Mouse (Mus musculus): ENCODE data around the gene Fbxl13. TPM values are rescaled to one million over a fixed set of nuclear protein-coding genes. Genes with fewer than 3 reads are reported as not detected.
A peak's percentile ranks its signal among the peaks of the same experiment; 100 is the strongest.
"Not testable (repeated sequence)": the region's sequence is repeated elsewhere in the genome, so short reads cannot be mapped to it uniquely, and the experiment has no call there.

The Fbxl13 gene
- polyA plus RNA-seq, 1 experiment from 2014 or later, result 0.39 TPM

- no peak for ATAC-seq (replicated peaks)
- H3K4me2 ChIP-seq, result peak overlapping the region; percentile 78
- H3K9me3 ChIP-seq, result no peaks in the 10 kb centered on the region
- H3K4me3 ChIP-seq, result peak overlapping the region; percentile 98
- peaks cover 25% of the 10 kb centered on the region for H3K36me3 ChIP-seq (replicated peaks)
- H3K9ac ChIP-seq, result peak overlapping the region; percentile 98
- H3K27me3 ChIP-seq (replicated peaks), result no peaks in the 10 kb centered on the region
- H3K27ac ChIP-seq, result peak overlapping the region; percentile 93
- peaks cover 20% of the 10 kb centered on the region for H3K4me1 ChIP-seq
- 0% methylated on average over 25 of the region's 25 CpGs for WGBS
These were observed 678 bp upstream of the Fbxl13 start for GRCm38 (mm10) chr5:21646133-21646491.

GRCm38 (mm10) chr5:21644891-21645438 lies 469 bp downstream of the Fbxl13 start:
- H3K27me3 ChIP-seq (replicated peaks), result no peaks in the 10 kb centered on the region
- H3K9ac ChIP-seq, result peak overlapping the region; percentile 42
- no peaks in the 10 kb centered on the region for H3K9me3 ChIP-seq
- peaks cover 15% of the 10 kb centered on the region for H3K36me3 ChIP-seq (replicated peaks)
- ATAC-seq (replicated peaks), result no peak; the same call in 1 of the 2 replicates
- H3K27ac ChIP-seq, result peak overlapping the region; percentile 93
- 10% methylated on average over 14 of the region's 14 CpGs for WGBS
- peak overlapping the region; percentile 78 for H3K4me2 ChIP-seq
- peak overlapping the region; percentile 98 for H3K4me3 ChIP-seq
- H3K4me1 ChIP-seq, result peaks cover 20% of the 10 kb centered on the region

DNA sequence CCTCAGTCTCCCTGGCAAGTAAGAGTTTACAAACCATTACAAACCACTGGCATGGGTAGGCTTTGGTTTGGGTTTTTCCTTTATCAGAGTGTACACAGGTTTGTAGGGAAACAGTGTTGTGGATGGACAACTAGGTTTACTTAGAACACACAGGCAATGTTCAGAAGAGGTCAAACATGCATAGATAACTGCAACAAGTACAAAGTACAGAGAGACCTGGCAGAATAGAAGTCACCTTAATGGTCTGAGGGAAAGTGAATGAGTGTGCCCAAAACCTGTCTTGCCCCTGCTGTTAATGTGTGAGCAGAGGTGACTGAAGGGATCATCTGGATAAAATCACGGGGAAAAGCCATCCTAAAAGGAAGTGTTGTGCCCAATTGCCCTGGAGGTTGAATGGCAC lies 1.8 kb downstream of the Fbxl13 start:
- Histone ChIP-seq H3K4me1 (peaks cover 20% of the 10 kb centered on the region), H3K27me3 (replicated peaks) (no peaks in the 10 kb centered on the region), H3K9me3 (no peaks in the 10 kb centered on the region), H3K4me3 (no peak overlapping the region), H3K9ac (no peak overlapping the region), H3K36me3 (replicated peaks) (peaks cover 1% of the 10 kb centered on the region; the same call in 1 of the 2 replicates), H3K4me2 (no peak overlapping the region), H3K27ac (no peak overlapping the region)
- no peak for ATAC-seq (replicated peaks)
- 37% methylated on average over 1 of the region's 1 CpGs for WGBS

GRCm38 (mm10) chr5:21640961-21641360 lies 4.5 kb downstream of the Fbxl13 start:
- H3K4me3 ChIP-seq, result no peak overlapping the region
- no peaks in the 10 kb centered on the region for H3K36me3 ChIP-seq (replicated peaks)
- H3K9ac ChIP-seq, result no peak overlapping the region
- no peak overlapping the region for H3K27ac ChIP-seq
- H3K4me2 ChIP-seq, result no peak overlapping the region
- H3K9me3 ChIP-seq, result no peaks in the 10 kb centered on the region
- peaks cover 5% of the 10 kb centered on the region for H3K4me1 ChIP-seq
- ATAC-seq (replicated peaks), result no peak
- H3K27me3 ChIP-seq (replicated peaks), result no peaks in the 10 kb centered on the region
- WGBS, result 2% methylated on average over 1 of the region's 1 CpGs

DNA sequence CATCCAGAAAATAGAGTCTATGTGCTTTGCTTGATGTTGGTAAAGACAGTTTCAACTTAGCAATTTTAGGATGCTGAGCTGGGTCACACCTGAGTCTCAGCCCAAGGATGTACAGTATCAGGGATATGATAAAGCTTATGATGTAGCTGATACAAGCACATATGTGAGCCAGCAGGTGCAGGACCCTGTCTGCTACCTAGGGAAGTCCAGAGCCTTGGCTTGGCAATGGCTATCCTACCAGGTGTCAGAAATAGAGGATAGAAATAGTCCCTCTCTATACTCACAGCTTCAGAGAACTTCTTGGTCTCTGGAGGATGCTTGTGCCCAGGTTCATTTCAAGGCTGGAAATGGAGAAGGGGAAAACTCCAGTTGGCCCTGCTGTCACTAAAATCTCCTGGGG lies 19.5 kb downstream of the Fbxl13 start:
- ATAC-seq (replicated peaks), result no peak

GRCm38 (mm10) chr5:21616450-21617009 lies 28.9 kb downstream of the Fbxl13 start:
- Histone ChIP-seq H3K9me3 (no peaks in the 10 kb centered on the region), H3K27ac (no peak overlapping the region), H3K4me1 (no peaks in the 10 kb centered on the region), H3K36me3 (replicated peaks) (no peaks in the 10 kb centered on the region), H3K4me3 (no peak overlapping the region), H3K4me2 (no peak overlapping the region), H3K9ac (no peak overlapping the region), H3K27me3 (replicated peaks) (no peaks in the 10 kb centered on the region)
- 78% methylated on average over 3 of the region's 3 CpGs for WGBS
- no peak for ATAC-seq (replicated peaks)

More for the DNA sequence above, 19.5 kb downstream of the Fbxl13 start:
- no peak overlapping the region for H3K4me3 ChIP-seq
- H3K9me3 ChIP-seq, result no peaks in the 10 kb centered on the region
- no peaks in the 10 kb centered on the region for H3K36me3 ChIP-seq (replicated peaks)
- no peak overlapping the region for H3K4me2 ChIP-seq
- no peaks in the 10 kb centered on the region for H3K4me1 ChIP-seq
- H3K27ac ChIP-seq, result no peak overlapping the region
- H3K27me3 ChIP-seq (replicated peaks), result no peaks in the 10 kb centered on the region
- no peak overlapping the region for H3K9ac ChIP-seq

GRCm38 (mm10) chr5:21614299-21614698 lies 31.1 kb downstream of the Fbxl13 start:
- ATAC-seq (replicated peaks); H3K4me1 ChIP-seq; H3K27me3 ChIP-seq (replicated peaks); H3K4me3 ChIP-seq; H3K9me3 ChIP-seq; H3K9ac ChIP-seq; H3K4me2 ChIP-seq; H3K27ac ChIP-seq; H3K36me3 ChIP-seq (replicated peaks): not testable (repeated sequence)
- WGBS, result 98% methylated on average over 11 of the region's 11 CpGs

- WGBS, result 81% methylated on average over 3 of the region's 3 CpGs
- Histone ChIP-seq H3K4me3 (no peak overlapping the region), H3K27me3 (replicated peaks) (no peaks in the 10 kb centered on the region), H3K9me3 (no peaks in the 10 kb centered on the region), H3K4me2 (no peak overlapping the region), H3K27ac (no peak overlapping the region), H3K9ac (no peak overlapping the region), H3K4me1 (no peaks in the 10 kb centered on the region), H3K36me3 (replicated peaks) (no peaks in the 10 kb centered on the region)
- no peak for ATAC-seq (replicated peaks)
These were observed 34.4 kb downstream of the Fbxl13 start for GRCm38 (mm10) chr5:21610996-21611395.

GRCm38 (mm10) chr5:21608311-21609304 lies 36.8 kb downstream of the Fbxl13 start:
- H3K36me3 ChIP-seq (replicated peaks), result no peaks in the 10 kb centered on the region
- no peaks in the 10 kb centered on the region for H3K9me3 ChIP-seq
- WGBS, result 78% methylated on average over 12 of the region's 12 CpGs
- no peak overlapping the region for H3K27ac ChIP-seq
- H3K4me1 ChIP-seq, result no peaks in the 10 kb centered on the region
- no peak overlapping the region for H3K9ac ChIP-seq
- no peak overlapping the region for H3K4me3 ChIP-seq
- no peak for ATAC-seq (replicated peaks)
- no peak overlapping the region for H3K4me2 ChIP-seq
- H3K27me3 ChIP-seq (replicated peaks), result no peaks in the 10 kb centered on the region

DNA sequence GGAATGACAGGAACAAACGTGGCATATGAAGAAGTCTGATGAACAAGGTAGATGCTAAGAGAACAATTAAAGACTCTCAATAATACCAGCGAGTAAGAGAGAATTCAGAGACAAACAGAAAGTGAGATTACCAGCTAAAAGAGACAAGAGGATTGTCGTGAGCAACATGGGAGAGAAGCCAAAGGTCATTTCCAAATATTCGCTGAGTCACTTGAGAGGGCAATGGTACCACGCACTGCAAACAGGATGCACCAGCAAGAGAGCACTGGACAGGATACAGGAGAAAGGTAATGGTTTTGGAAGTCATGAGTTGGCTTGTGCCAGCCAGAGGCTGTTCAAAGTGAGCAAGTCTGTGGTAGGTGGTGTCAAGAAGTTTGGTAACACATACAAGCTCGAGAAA lies 39.5 kb downstream of the Fbxl13 start:
- Histone ChIP-seq H3K36me3 (replicated peaks) (no peaks in the 10 kb centered on the region), H3K4me1 (no peaks in the 10 kb centered on the region), H3K27ac (no peak overlapping the region), H3K4me3 (no peak overlapping the region), H3K27me3 (replicated peaks) (no peaks in the 10 kb centered on the region), H3K9me3 (no peaks in the 10 kb centered on the region), H3K4me2 (no peak overlapping the region), H3K9ac (no peak overlapping the region)
- ATAC-seq (replicated peaks), result no peak
- 67% methylated on average over 6 of the region's 6 CpGs for WGBS

DNA sequence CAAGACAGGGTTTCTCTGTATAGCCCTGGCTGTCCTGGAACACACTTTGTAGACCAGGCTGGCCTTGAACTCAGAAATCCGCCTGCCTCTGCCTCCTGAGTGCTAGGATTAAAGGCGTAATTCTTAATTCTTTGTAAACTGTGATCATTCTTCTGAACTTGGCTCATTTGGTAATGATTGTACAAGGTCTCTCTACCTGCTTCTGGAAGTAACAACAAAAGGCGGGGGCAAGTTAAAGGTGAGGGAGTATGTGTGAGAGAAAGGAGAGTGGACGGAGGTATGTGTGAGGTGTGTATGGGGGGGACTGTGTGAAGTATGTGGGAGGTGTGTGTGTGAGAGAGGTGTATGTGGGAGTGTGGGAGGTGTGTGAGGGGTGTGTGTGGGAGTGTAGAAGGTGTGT lies 45.5 kb downstream of the Fbxl13 start:
- H3K27ac ChIP-seq, result no peak overlapping the region
- WGBS, result 96% methylated on average over 4 of the region's 4 CpGs
- no peak overlapping the region for H3K4me3 ChIP-seq
- no peaks in the 10 kb centered on the region for H3K9me3 ChIP-seq
- no peak for ATAC-seq (replicated peaks)
- H3K4me2 ChIP-seq, result no peak overlapping the region
- H3K9ac ChIP-seq, result no peak overlapping the region
- no peaks in the 10 kb centered on the region for H3K36me3 ChIP-seq (replicated peaks)
- H3K27me3 ChIP-seq (replicated peaks), result no peaks in the 10 kb centered on the region
- H3K4me1 ChIP-seq, result no peaks in the 10 kb centered on the region

- not testable (repeated sequence) for H3K4me2 ChIP-seq; H3K27ac ChIP-seq; H3K36me3 ChIP-seq (replicated peaks); H3K4me1 ChIP-seq; H3K9ac ChIP-seq; ATAC-seq (replicated peaks); H3K9me3 ChIP-seq; H3K27me3 ChIP-seq (replicated peaks); H3K4me3 ChIP-seq
- WGBS, result 87% methylated on average over 2 of the region's 2 CpGs
These were observed 45.9 kb downstream of the Fbxl13 start for GRCm38 (mm10) chr5:21599536-21599935.

Measured in midbrain, embryonic 15.5 days (tissue).